Mouse (Mus musculus) forebrain, embryonic 12.5 days (tissue): ENCODE measurements around the gene Plekhm1. TPM values are rescaled to one million over a fixed set of nuclear protein-coding genes. Genes with fewer than 3 reads are reported as not detected.
"Not testable (repeated sequence)": the region's sequence is repeated elsewhere in the genome, so short reads cannot be mapped to it uniquely, and the experiment has no call there.

Experiments
- ATAC-seq: fragments of 200-750 bp; cut with Nextera tagmentation; 2 replicates; pipeline ENCODE4 v1.8.0; 2017; ENCODE audit warnings: moderate TSS enrichment; ENCODE audit not compliant: low FRiP score
- H3K27ac ChIP-seq: fragments of 300-500 bp; sonication (generic); 2 replicates; pipeline ENCODE4 v1.5.1; 2016; ENCODE audit warnings: mild to moderate bottlenecking
- H3K27me3 ChIP-seq: fragments of 300-500 bp; sonication (generic); 2 replicates; pipeline ENCODE4 v1.6.1; 2016; ENCODE audit warnings: mild to moderate bottlenecking
- H3K36me3 ChIP-seq: fragments of 300-500 bp; sonication (generic); replicated peaks from 2 replicates; pipeline ENCODE4 v1.6.1; 2016; ENCODE audit warnings: mild to moderate bottlenecking
- H3K4me1 ChIP-seq: fragments of 300-500 bp; sonication (generic); 2 replicates; pipeline ENCODE4 v1.6.1; 2016
- H3K4me2 ChIP-seq: fragments of 300-500 bp; sonication (generic); 2 replicates; pipeline ENCODE4 v1.6.1; 2016; ENCODE audit warnings: mild to moderate bottlenecking, moderate library complexity
- H3K4me3 ChIP-seq: fragments of 300-500 bp; sonication (generic); replicated peaks from 2 replicates; pipeline ENCODE4 v1.5.1; 2016; ENCODE audit warnings: mild to moderate bottlenecking
- H3K9ac ChIP-seq: fragments of 300-500 bp; sonication (generic); 2 replicates; pipeline ENCODE4 v1.6.1; 2016; ENCODE audit warnings: mild to moderate bottlenecking
- H3K9me3 ChIP-seq: fragments of 300-500 bp; sonication (generic); 2 replicates; pipeline ENCODE4 v1.6.1; 2016
- WGBS: fragments of 180-500 bp; shearing (Covaris S2); methylation state at CpG from one replicate; pipeline ENCODE4 v1.1.7; 2016; 5-methylcytosine and 5-hydroxymethylcytosine counted together
- polyA plus RNA-seq: library from polyadenylated mRNA; unstranded; fragments of >200 nt; fragmentation: Nextera tagmentation; extraction: Ambion mirVana; gene quantifications from 2 replicates; pipeline ENCODE4 v1.2.1, GENCODE M21; 2016

Gene Plekhm1
- polyA plus RNA-seq, 1 experiment from 2014 or later, result 10.3 TPM

DNA sequence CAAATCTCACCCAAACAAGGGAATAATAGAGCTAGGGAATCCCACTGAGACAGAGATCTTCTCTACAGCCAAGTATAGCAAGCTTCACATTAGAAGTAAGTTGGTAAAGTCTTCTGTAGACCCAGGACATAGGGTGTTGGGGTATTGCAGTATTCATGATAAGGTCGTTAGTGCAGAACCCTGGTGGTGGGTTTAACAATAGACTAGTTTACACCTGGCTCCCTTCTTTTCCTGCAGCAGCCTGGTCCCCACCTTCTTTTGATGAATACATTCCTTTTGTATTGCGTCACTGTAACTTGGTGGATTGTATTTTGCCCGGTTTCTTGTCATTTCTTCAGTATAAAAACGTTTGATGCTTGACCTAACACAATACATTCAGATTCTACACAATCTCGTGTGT, 5.4 kb downstream of the Plekhm1 start:
- H3K4me3 ChIP-seq, ATAC-seq, H3K4me2 ChIP-seq, H3K36me3 ChIP-seq, H3K9me3 ChIP-seq, H3K27me3 ChIP-seq, H3K27ac ChIP-seq, H3K9ac ChIP-seq: not testable (repeated sequence)
- WGBS, result 44% methylated on average over 5 of the region's 5 CpGs
- H3K4me1 ChIP-seq, result peaks cover 21% of the 10 kb centered on the region

DNA sequence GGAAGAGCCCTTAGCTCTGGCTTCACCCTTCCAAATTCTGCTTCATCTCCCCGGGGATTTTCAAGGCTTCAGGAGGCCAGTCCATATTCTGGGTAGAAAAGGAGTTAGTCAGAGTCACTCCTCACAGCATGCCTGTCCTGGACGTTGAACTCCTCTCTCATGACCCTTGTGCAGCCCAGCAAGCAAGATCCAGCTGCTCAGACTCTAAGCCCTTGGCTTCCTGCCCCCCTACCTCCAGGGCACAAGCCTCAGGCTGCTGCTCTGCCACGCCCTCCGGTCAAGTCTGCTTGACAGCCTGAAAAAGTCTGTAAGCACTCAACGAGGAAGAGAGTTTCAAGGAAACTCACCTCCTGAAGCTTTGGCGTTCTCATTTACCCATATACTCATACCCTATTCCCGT, 5.9 kb downstream of the Plekhm1 start:
- Histone ChIP-seq H3K9me3 (no peaks in the 10 kb centered on the region), H3K27me3 (no peaks in the 10 kb centered on the region), H3K4me1 (peaks cover 16% of the 10 kb centered on the region), H3K27ac (no peak overlapping the region), H3K9ac (no peak overlapping the region), H3K4me3 (no peak overlapping the region), H3K4me2 (no peak overlapping the region), H3K36me3 (peaks cover 9% of the 10 kb centered on the region)
- 80% methylated on average over 7 of the region's 7 CpGs for WGBS
- no peak for ATAC-seq

GRCm38 (mm10) chr11:103405814-103406213, 6.7 kb downstream of the Plekhm1 start:
- Histone ChIP-seq H3K9me3 (no peaks in the 10 kb centered on the region), H3K27ac (no peak overlapping the region), H3K4me2 (no peak overlapping the region), H3K9ac (no peak overlapping the region), H3K4me1 (peaks cover 9% of the 10 kb centered on the region; the same call in 1 of the 2 replicates), H3K4me3 (no peak overlapping the region), H3K27me3 (no peaks in the 10 kb centered on the region), H3K36me3 (peaks cover 9% of the 10 kb centered on the region)
- WGBS, result 86% methylated on average over 1 of the region's 1 CpGs
- ATAC-seq, result no peak

DNA sequence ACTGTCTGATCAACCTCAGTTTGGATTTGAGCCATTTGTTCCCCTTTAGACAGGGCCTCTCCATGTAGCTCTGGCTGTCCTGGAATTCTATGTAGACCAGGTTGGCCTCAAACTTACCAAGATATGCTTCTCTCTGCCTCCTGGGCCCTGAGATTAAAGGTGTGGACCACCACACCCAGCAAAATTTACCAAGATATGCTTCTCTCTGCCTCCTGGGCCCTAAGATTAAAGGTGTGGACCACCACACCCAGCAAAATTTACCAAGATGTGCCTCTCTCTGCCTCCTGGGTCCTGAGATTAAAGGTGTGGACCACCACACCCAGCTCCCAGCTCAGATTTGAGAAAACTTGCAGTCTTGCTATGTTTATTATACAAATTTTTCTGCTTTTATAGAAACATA, 7.9 kb downstream of the Plekhm1 start:
- H3K36me3 ChIP-seq, result peaks cover 9% of the 10 kb centered on the region
- H3K27ac ChIP-seq, result no peak overlapping the region
- H3K4me1 ChIP-seq, result 0 out of 2 replicates have a peak, but pooled peaks cover 5% of the 10 kb centered on the region
- no peak for ATAC-seq
- no peaks in the 10 kb centered on the region for H3K9me3 ChIP-seq
- H3K9ac ChIP-seq, result no peak overlapping the region
- H3K4me3 ChIP-seq, result no peak overlapping the region
- H3K27me3 ChIP-seq, result no peaks in the 10 kb centered on the region
- no peak overlapping the region for H3K4me2 ChIP-seq

- H3K4me1 ChIP-seq, result 0 out of 2 replicates have a peak, but pooled peaks cover 5% of the 10 kb centered on the region
- H3K9me3 ChIP-seq, result no peaks in the 10 kb centered on the region
- H3K4me3 ChIP-seq, result no peak overlapping the region
- H3K9ac ChIP-seq, result no peak overlapping the region
- H3K36me3 ChIP-seq, result peaks cover 9% of the 10 kb centered on the region
- H3K27me3 ChIP-seq, result no peaks in the 10 kb centered on the region
- WGBS, result 60% methylated on average over 4 of the region's 4 CpGs
- no peak for ATAC-seq
- no peak overlapping the region for H3K4me2 ChIP-seq
- H3K27ac ChIP-seq, result no peak overlapping the region
Measured at GRCm38 (mm10) chr11:103403776-103404175, 8.7 kb downstream of the Plekhm1 start.

GRCm38 (mm10) chr11:103402738-103403137, 9.7 kb downstream of the Plekhm1 start:
- no peak for ATAC-seq
- Histone ChIP-seq H3K4me1 (0 out of 2 replicates have a peak, but pooled peaks cover 5% of the 10 kb centered on the region), H3K4me3 (no peak overlapping the region), H3K9me3 (no peaks in the 10 kb centered on the region), H3K9ac (no peak overlapping the region), H3K27ac (no peak overlapping the region), H3K36me3 (peaks cover 9% of the 10 kb centered on the region), H3K4me2 (no peak overlapping the region), H3K27me3 (no peaks in the 10 kb centered on the region)
- 95% methylated on average over 5 of the region's 5 CpGs for WGBS

DNA sequence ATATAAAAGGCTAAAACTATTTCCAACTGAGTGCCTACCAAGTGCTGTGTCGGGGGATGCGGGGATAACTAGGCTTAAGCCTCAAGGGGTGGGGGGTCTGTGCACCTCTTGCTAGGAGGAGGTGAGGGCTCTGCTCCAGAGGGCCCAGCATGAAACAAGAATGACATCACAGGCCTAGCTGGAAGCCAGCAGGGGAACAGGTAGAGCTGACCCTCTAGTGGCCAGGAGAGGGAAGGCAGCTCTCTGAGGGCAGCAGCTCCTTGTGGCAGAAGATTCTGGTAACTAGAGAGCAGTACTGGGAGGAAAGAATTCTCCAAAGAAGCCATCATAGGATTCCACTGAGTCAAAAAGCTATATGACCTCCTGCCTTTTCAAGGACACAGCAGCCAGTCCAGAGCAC, 10.3 kb downstream of the Plekhm1 start:
- Histone ChIP-seq H3K36me3 (peaks cover 9% of the 10 kb centered on the region), H3K4me3 (no peak overlapping the region), H3K9ac (no peak overlapping the region), H3K4me1 (0 out of 2 replicates have a peak, but pooled peaks cover 1% of the 10 kb centered on the region), H3K27me3 (no peaks in the 10 kb centered on the region), H3K4me2 (no peak overlapping the region), H3K27ac (no peak overlapping the region), H3K9me3 (no peaks in the 10 kb centered on the region)
- 40% methylated on average over 2 of the region's 2 CpGs for WGBS
- no peak for ATAC-seq

- WGBS, result 94% methylated on average over 4 of the region's 4 CpGs
- H3K27ac ChIP-seq, result no peak overlapping the region
- ATAC-seq, result no peak
- H3K9ac ChIP-seq, result no peak overlapping the region
- peaks cover 23% of the 10 kb centered on the region for H3K36me3 ChIP-seq
- no peak overlapping the region for H3K4me3 ChIP-seq
- H3K4me1 ChIP-seq, result no peaks in the 10 kb centered on the region
- no peaks in the 10 kb centered on the region for H3K27me3 ChIP-seq
- H3K9me3 ChIP-seq, result no peaks in the 10 kb centered on the region
- H3K4me2 ChIP-seq, result no peak overlapping the region
Measured at GRCm38 (mm10) chr11:103399986-103400385, 12.5 kb downstream of the Plekhm1 start.

GRCm38 (mm10) chr11:103399050-103399449, 13.4 kb downstream of the Plekhm1 start:
- no peak overlapping the region for H3K9ac ChIP-seq
- no peak for ATAC-seq
- H3K4me2 ChIP-seq, result no peak overlapping the region
- no peaks in the 10 kb centered on the region for H3K9me3 ChIP-seq
- H3K27me3 ChIP-seq, result no peaks in the 10 kb centered on the region
- H3K4me3 ChIP-seq, result no peak overlapping the region
- peaks cover 32% of the 10 kb centered on the region for H3K36me3 ChIP-seq
- WGBS, result 91% methylated on average over 3 of the region's 3 CpGs
- H3K4me1 ChIP-seq, result no peaks in the 10 kb centered on the region
- no peak overlapping the region for H3K27ac ChIP-seq

- Histone ChIP-seq H3K4me2 (no peak overlapping the region), H3K9me3 (no peaks in the 10 kb centered on the region), H3K27ac (no peak overlapping the region), H3K4me1 (no peaks in the 10 kb centered on the region), H3K9ac (no peak overlapping the region), H3K36me3 (peaks cover 54% of the 10 kb centered on the region), H3K4me3 (no peak overlapping the region), H3K27me3 (no peaks in the 10 kb centered on the region)
- 92% methylated on average over 4 of the region's 4 CpGs for WGBS
- ATAC-seq, result no peak
Measured at GRCm38 (mm10) chr11:103396682-103397081, 15.8 kb downstream of the Plekhm1 start.

DNA sequence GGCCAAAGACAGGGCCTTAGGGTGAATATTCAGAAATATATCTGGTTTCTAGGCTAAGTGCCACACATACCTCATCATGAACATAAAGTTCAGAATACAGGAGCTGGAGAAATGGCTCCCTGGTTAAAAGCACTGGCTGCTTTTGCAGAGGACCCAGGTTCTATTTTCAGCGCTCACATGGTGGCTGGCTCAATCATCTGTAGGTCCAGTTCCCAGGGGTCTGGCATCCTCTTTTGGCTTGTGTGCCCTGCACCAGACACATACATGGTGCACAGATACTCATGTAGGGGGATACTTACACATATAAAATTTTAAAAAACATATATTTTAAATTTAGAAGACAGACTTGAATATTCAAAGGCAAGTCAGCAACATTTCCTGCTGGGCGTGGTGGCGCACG, 16.3 kb downstream of the Plekhm1 start:
- 97% methylated on average over 4 of the region's 4 CpGs for WGBS
- Histone ChIP-seq H3K9ac (no peak overlapping the region), H3K4me3 (no peak overlapping the region), H3K36me3 (peaks cover 59% of the 10 kb centered on the region), H3K27ac (no peak overlapping the region), H3K9me3 (no peaks in the 10 kb centered on the region), H3K4me2 (no peak overlapping the region), H3K27me3 (no peaks in the 10 kb centered on the region), H3K4me1 (no peaks in the 10 kb centered on the region)
- ATAC-seq, result no peak

- Histone ChIP-seq H3K4me3 (no peak overlapping the region), H3K27ac (no peak overlapping the region), H3K9ac (no peak overlapping the region), H3K36me3 (peaks cover 67% of the 10 kb centered on the region), H3K27me3 (no peaks in the 10 kb centered on the region), H3K4me1 (no peaks in the 10 kb centered on the region), H3K9me3 (no peaks in the 10 kb centered on the region), H3K4me2 (no peak overlapping the region)
- WGBS, result 86% methylated on average over 7 of the region's 7 CpGs
- no peak for ATAC-seq
Measured at GRCm38 (mm10) chr11:103394604-103395003, 17.9 kb downstream of the Plekhm1 start.

GRCm38 (mm10) chr11:103394025-103394424, 18.5 kb downstream of the Plekhm1 start:
- Histone ChIP-seq H3K4me1 (no peaks in the 10 kb centered on the region), H3K9me3 (no peaks in the 10 kb centered on the region), H3K27me3 (no peaks in the 10 kb centered on the region), H3K27ac (no peak overlapping the region), H3K4me3 (no peak overlapping the region), H3K36me3 (peaks cover 72% of the 10 kb centered on the region), H3K9ac (no peak overlapping the region), H3K4me2 (no peak overlapping the region)
- ATAC-seq, result no peak
- WGBS, result 89% methylated on average over 7 of the region's 7 CpGs
